Mouse (Mus musculus) C2C12 (cell line): Measurements from ENCODE around the gene Lix1. TPM values are rescaled to one million over a fixed set of nuclear protein-coding genes. Genes with fewer than 3 reads are reported as not detected.

Source experiments
- H3K27me3 ChIP-seq: one replicate; pipeline ENCODE4 v1.6.1; 2011; ENCODE audit not compliant: control insufficient read depth, insufficient read depth, insufficient read length
- H3K36me3 ChIP-seq: one replicate; pipeline ENCODE4 v1.6.1; 2011; ENCODE audit not compliant: control insufficient read depth, insufficient read depth
- H3K4me3 ChIP-seq: one replicate; pipeline ENCODE4 v1.5.1; 2011; ENCODE audit warnings: mild to moderate bottlenecking, control low read depth; ENCODE audit not compliant: poor library complexity, insufficient read depth, severe bottlenecking
- H3K79me2 ChIP-seq: one replicate; pipeline ENCODE4 v1.6.1; 2011; ENCODE audit not compliant: control insufficient read depth, insufficient read depth
- H3K79me3 ChIP-seq: one replicate; pipeline ENCODE4 v1.6.1; 2011; ENCODE audit warnings: low read depth, control low read depth
- H3ac ChIP-seq: one replicate; pipeline ENCODE3; 2011; ENCODE audit warnings: low read depth; ENCODE audit not compliant: control insufficient read depth, insufficient read length
- CEBPB ChIP-seq: IDR thresholded peaks from one replicate; pipeline ENCODE4 v1.6.1; 2011; ENCODE audit warnings: low read depth, mild to moderate bottlenecking, control low read depth, moderate library complexity
- CTCF ChIP-seq: IDR thresholded peaks from one replicate; pipeline ENCODE4 v1.5.1; 2011; ENCODE audit not compliant: control insufficient read depth, insufficient read depth, insufficient read length
- FOSL1 ChIP-seq: IDR thresholded peaks from one replicate; pipeline ENCODE4 v1.8.0; 2011; ENCODE audit warnings: mild to moderate bottlenecking, low read length; ENCODE audit not compliant: poor library complexity, insufficient read depth, severe bottlenecking
- MAX ChIP-seq: IDR thresholded peaks from one replicate; pipeline ENCODE4 v1.6.1; 2011; ENCODE audit warnings: mild to moderate bottlenecking, control low read depth
- MYOD1 ChIP-seq: IDR thresholded peaks from one replicate; pipeline ENCODE4 v1.6.1; 2011; ENCODE audit warnings: low read depth; ENCODE audit not compliant: control insufficient read depth, insufficient read length
- MYOG ChIP-seq: IDR thresholded peaks from one replicate; pipeline ENCODE4 v1.6.1; 2011; ENCODE audit not compliant: control insufficient read depth, insufficient read length; ENCODE audit errors: extremely low read depth
- USF1 ChIP-seq: IDR thresholded peaks from one replicate; pipeline ENCODE4 v1.6.1; 2011; ENCODE audit warnings: low read depth, mild to moderate bottlenecking, control low read depth, moderate library complexity
- polyA plus RNA-seq: library from polyadenylated mRNA; unstranded; fragments of >200 nt; fragmentation: generic; extraction: Trizol; gene quantifications from one replicate; pipeline ENCODE4 v1.2.1, GENCODE M21; 2012; ENCODE audit warnings: missing spikeins

The Lix1 gene
- polyA plus RNA-seq, 1 experiment: 2.6 TPM

- no peak for TF ChIP-seq MYOG
- no peak for TF ChIP-seq CEBPB
- no peak for TF ChIP-seq CTCF
- peaks cover 94% of the 10 kb centered on the region for H3K36me3 ChIP-seq
Measured at GRCm38 (mm10) chr17:17384502-17384901, 18.0 kb upstream of the Lix1 start.

DNA sequence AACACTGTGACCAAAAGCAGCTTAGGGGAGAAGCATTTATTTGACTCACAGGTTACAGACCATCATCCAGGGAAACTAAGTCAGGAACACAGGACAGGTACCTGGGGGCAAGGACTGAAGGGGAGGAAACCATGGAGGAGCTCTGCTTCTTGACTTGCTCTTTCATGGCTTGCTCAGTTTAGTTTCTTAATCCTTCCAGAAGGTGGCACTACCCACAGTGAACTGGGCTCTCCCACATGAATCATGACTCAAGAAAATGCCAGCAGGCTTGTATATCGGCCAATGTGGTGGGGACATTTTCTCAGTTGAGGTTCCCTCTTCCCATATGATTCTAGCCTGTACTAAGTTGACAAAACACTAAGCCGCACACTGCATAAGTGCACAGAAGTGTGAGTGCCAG lies 16.4 kb upstream of the Lix1 start:
- no peak overlapping the region for H3ac ChIP-seq
- peaks cover 95% of the 10 kb centered on the region for H3K36me3 ChIP-seq
- no peaks in the 10 kb centered on the region for H3K79me3 ChIP-seq
- TF ChIP-seq MYOD1 (no peak), MAX (no peak), CTCF (no peak), USF1 (no peak), MYOG (no peak)
- H3K4me3 ChIP-seq: no peak overlapping the region
- no peaks in the 10 kb centered on the region for H3K27me3 ChIP-seq
- no peaks in the 10 kb centered on the region for H3K79me2 ChIP-seq

More at GRCm38 (mm10) chr17:17384502-17384901, 18.0 kb upstream of the Lix1 start:
- Histone ChIP-seq H3K27me3 (no peaks in the 10 kb centered on the region), H3K79me3 (peaks cover 1% of the 10 kb centered on the region), H3ac (no peak overlapping the region), H3K79me2 (peaks cover 15% of the 10 kb centered on the region), H3K4me3 (no peak overlapping the region)

GRCm38 (mm10) chr17:17391823-17392222 lies 10.6 kb upstream of the Lix1 start:
- no peak overlapping the region for H3ac ChIP-seq
- H3K27me3 ChIP-seq: no peaks in the 10 kb centered on the region
- no peaks in the 10 kb centered on the region for H3K79me3 ChIP-seq
- no peaks in the 10 kb centered on the region for H3K79me2 ChIP-seq
- H3K36me3 ChIP-seq: peaks cover 80% of the 10 kb centered on the region
- no peak for TF ChIP-seq USF1
- no peak for TF ChIP-seq FOSL1
- TF ChIP-seq MAX: no peak
- no peak for TF ChIP-seq MYOG
- TF ChIP-seq CTCF: no peak
- TF ChIP-seq MYOD1: no peak
- H3K4me3 ChIP-seq: no peak overlapping the region

- Histone ChIP-seq H3K79me3 (no peaks in the 10 kb centered on the region), H3K4me3 (no peak overlapping the region), H3K27me3 (no peaks in the 10 kb centered on the region), H3K36me3 (peaks cover 70% of the 10 kb centered on the region), H3K79me2 (no peaks in the 10 kb centered on the region), H3ac (no peak overlapping the region)
- TF ChIP-seq FOSL1: no peak
- no peak for TF ChIP-seq MAX
- no peak for TF ChIP-seq CEBPB
- no peak for TF ChIP-seq MYOD1
- no peak for TF ChIP-seq USF1
- TF ChIP-seq CTCF: no peak
- no peak for TF ChIP-seq MYOG
Measured at GRCm38 (mm10) chr17:17392863-17393262, 9.6 kb upstream of the Lix1 start.

- H3K79me3 ChIP-seq: no peaks in the 10 kb centered on the region
- H3ac ChIP-seq: no peak overlapping the region
- peaks cover 65% of the 10 kb centered on the region for H3K36me3 ChIP-seq
- no peak overlapping the region for H3K4me3 ChIP-seq
- no peaks in the 10 kb centered on the region for H3K27me3 ChIP-seq
- no peaks in the 10 kb centered on the region for H3K79me2 ChIP-seq
- TF ChIP-seq FOSL1: no peak
- no peak for TF ChIP-seq MAX
- TF ChIP-seq MYOG: no peak
- TF ChIP-seq CTCF: no peak
- no peak for TF ChIP-seq USF1
Measured at GRCm38 (mm10) chr17:17393300-17393699, 9.2 kb upstream of the Lix1 start.

DNA sequence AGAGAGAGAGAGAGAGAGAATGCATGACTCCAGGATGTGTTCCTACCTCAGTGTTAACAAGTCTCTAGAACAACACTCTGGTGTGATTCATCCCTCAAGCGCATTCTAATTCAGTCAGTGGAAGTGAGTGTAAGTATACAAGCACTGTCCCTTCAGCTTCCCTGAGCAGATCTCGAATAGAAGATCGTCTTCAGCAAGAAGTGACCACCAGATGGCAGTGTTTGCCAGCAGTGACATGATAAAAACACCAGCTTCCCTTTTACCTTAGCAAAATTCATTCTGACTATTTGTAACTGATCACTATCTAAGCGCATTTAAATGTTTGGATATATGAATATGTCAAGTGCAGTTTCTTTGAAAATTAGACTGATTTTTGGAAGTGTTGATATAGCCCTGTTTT lies 8.1 kb upstream of the Lix1 start:
- no peaks in the 10 kb centered on the region for H3K27me3 ChIP-seq
- H3K4me3 ChIP-seq: no peak overlapping the region
- TF ChIP-seq CEBPB (no peak), MAX (no peak), MYOD1 (no peak), FOSL1 (no peak), CTCF (no peak), USF1 (no peak), MYOG (no peak)
- H3ac ChIP-seq: no peak overlapping the region
- no peaks in the 10 kb centered on the region for H3K79me2 ChIP-seq
- H3K79me3 ChIP-seq: no peaks in the 10 kb centered on the region
- peaks cover 56% of the 10 kb centered on the region for H3K36me3 ChIP-seq
